Mouse (Mus musculus) forebrain, embryonic 16.5 days (tissue): ENCODE measurements around the gene Prr7. TPM values are rescaled to one million over a fixed set of nuclear protein-coding genes. Genes with fewer than 3 reads are reported as not detected.
A peak's percentile ranks its signal among the peaks of the same experiment; 100 is the strongest.

Experiments
- ATAC-seq: fragments of 200-750 bp; cut with Nextera tagmentation; 2 replicates; pipeline ENCODE4 v1.8.0; 2017; ENCODE audit warnings: mild to moderate bottlenecking, moderate library complexity
- H3K27ac ChIP-seq: fragments of 300-500 bp; sonication (generic); 2 replicates; pipeline ENCODE4 v1.5.1; 2014; ENCODE audit warnings: low read length, control low read depth
- H3K27me3 ChIP-seq: fragments of 300-500 bp; sonication (generic); replicated peaks from 2 replicates; pipeline ENCODE4 v1.6.1; 2014; ENCODE audit warnings: low read length; ENCODE audit not compliant: control insufficient read depth, insufficient read depth
- H3K36me3 ChIP-seq: fragments of 300-500 bp; sonication (generic); 2 replicates; pipeline ENCODE4 v1.6.1; 2014; ENCODE audit not compliant: control insufficient read depth, insufficient read depth
- H3K4me1 ChIP-seq: fragments of 300-500 bp; sonication (generic); replicated peaks from 2 replicates; pipeline ENCODE4 v1.6.1; 2014; ENCODE audit warnings: low read length; ENCODE audit not compliant: control insufficient read depth, insufficient read depth
- H3K4me2 ChIP-seq: fragments of 300-500 bp; sonication (generic); 2 replicates; pipeline ENCODE4 v1.6.1; 2014; ENCODE audit warnings: mild to moderate bottlenecking, low read length, control low read depth
- H3K4me3 ChIP-seq: fragments of 300-500 bp; sonication (generic); replicated peaks from 2 replicates; pipeline ENCODE4 v1.5.1; 2014; ENCODE audit warnings: mild to moderate bottlenecking, low read length, control low read depth
- H3K9ac ChIP-seq: fragments of 300-500 bp; sonication (generic); replicated peaks from 2 replicates; pipeline ENCODE4 v1.6.1; 2014; ENCODE audit warnings: low read depth, low read length, control low read depth
- H3K9me3 ChIP-seq: fragments of 300-500 bp; sonication (generic); 2 replicates; pipeline ENCODE4 v1.6.1; 2016; ENCODE audit warnings: low read length; ENCODE audit not compliant: control insufficient read depth
- WGBS: fragments of 180-500 bp; shearing (Covaris S2); extraction: QIAGEN DNeasy Blood & Tissue Kit; methylation state at CpG from one replicate; pipeline ENCODE4 v1.1.7; 2014; 5-methylcytosine and 5-hydroxymethylcytosine counted together
- polyA plus RNA-seq: library from polyadenylated mRNA; unstranded; fragments of >200 nt; fragmentation: Nextera tagmentation; extraction: Ambion mirVana; gene quantifications from 2 replicates; pipeline ENCODE4 v1.2.1, GENCODE M21; 2015

The Prr7 gene
- polyA plus RNA-seq, 1 experiment from 2014 or later: 4.1 TPM

GRCm38 (mm10) chr13:55473961-55474360, 9.9 kb downstream of the Prr7 start:
- Histone ChIP-seq H3K4me1 (peaks cover 58% of the 10 kb centered on the region), H3K27ac (peak overlapping the region; percentile 33; the same call in 1 of the 2 replicates), H3K27me3 (no peaks in the 10 kb centered on the region), H3K4me2 (peak overlapping the region; percentile 1; the same call in 1 of the 2 replicates), H3K9ac (no peak overlapping the region), H3K9me3 (no peaks in the 10 kb centered on the region), H3K36me3 (peaks cover 34% of the 10 kb centered on the region), H3K4me3 (no peak overlapping the region)
- 51% methylated on average over 11 of the region's 11 CpGs for WGBS
- no peak for ATAC-seq

GRCm38 (mm10) chr13:55474621-55475069, 10.6 kb downstream of the Prr7 start:
- Histone ChIP-seq H3K36me3 (peaks cover 40% of the 10 kb centered on the region), H3K27ac (peak overlapping the region; percentile 55), H3K4me3 (no peak overlapping the region), H3K27me3 (no peaks in the 10 kb centered on the region), H3K4me2 (peak overlapping the region; percentile 24; the same call in 1 of the 2 replicates), H3K4me1 (peaks cover 51% of the 10 kb centered on the region), H3K9me3 (no peaks in the 10 kb centered on the region), H3K9ac (peak overlapping the region; percentile 36; the same call in 1 of the 2 replicates)
- peak; percentile 30 for ATAC-seq
- 5% methylated on average over 5 of the region's 5 CpGs for WGBS

GRCm38 (mm10) chr13:55475750-55476149, 11.7 kb downstream of the Prr7 start:
- 89% methylated on average over 5 of the region's 5 CpGs for WGBS
- ATAC-seq: no peak
- no peaks in the 10 kb centered on the region for H3K27me3 ChIP-seq
- no peaks in the 10 kb centered on the region for H3K9me3 ChIP-seq
- H3K9ac ChIP-seq: no peak overlapping the region
- H3K4me3 ChIP-seq: no peak overlapping the region
- H3K4me2 ChIP-seq: no peak overlapping the region
- H3K4me1 ChIP-seq: peaks cover 40% of the 10 kb centered on the region
- peaks cover 51% of the 10 kb centered on the region for H3K36me3 ChIP-seq
- H3K27ac ChIP-seq: no peak overlapping the region

GRCm38 (mm10) chr13:55476256-55476655, 12.2 kb downstream of the Prr7 start:
- peaks cover 35% of the 10 kb centered on the region for H3K4me1 ChIP-seq
- H3K4me2 ChIP-seq: no peak overlapping the region
- no peaks in the 10 kb centered on the region for H3K9me3 ChIP-seq
- no peak overlapping the region for H3K27ac ChIP-seq
- H3K4me3 ChIP-seq: no peak overlapping the region
- no peak overlapping the region for H3K9ac ChIP-seq
- H3K36me3 ChIP-seq: peaks cover 56% of the 10 kb centered on the region
- no peaks in the 10 kb centered on the region for H3K27me3 ChIP-seq
- WGBS: 96% methylated on average over 8 of the region's 8 CpGs
- no peak for ATAC-seq

GRCm38 (mm10) chr13:55477492-55477891, 13.4 kb downstream of the Prr7 start:
- Histone ChIP-seq H3K4me2 (no peak overlapping the region), H3K27ac (no peak overlapping the region), H3K9me3 (no peaks in the 10 kb centered on the region), H3K4me3 (no peak overlapping the region), H3K9ac (no peak overlapping the region), H3K36me3 (peaks cover 67% of the 10 kb centered on the region), H3K27me3 (no peaks in the 10 kb centered on the region), H3K4me1 (peaks cover 35% of the 10 kb centered on the region)
- no peak for ATAC-seq
- 70% methylated on average over 16 of the region's 16 CpGs for WGBS

GRCm38 (mm10) chr13:55478036-55478435, 14.0 kb downstream of the Prr7 start:
- H3K36me3 ChIP-seq: peaks cover 67% of the 10 kb centered on the region
- 49% methylated on average over 5 of the region's 5 CpGs for WGBS
- ATAC-seq: no peak
- no peak overlapping the region for H3K4me3 ChIP-seq
- H3K9ac ChIP-seq: no peak overlapping the region
- H3K4me2 ChIP-seq: no peak overlapping the region
- no peak overlapping the region for H3K27ac ChIP-seq
- H3K4me1 ChIP-seq: peaks cover 36% of the 10 kb centered on the region
- no peaks in the 10 kb centered on the region for H3K9me3 ChIP-seq
- no peaks in the 10 kb centered on the region for H3K27me3 ChIP-seq

GRCm38 (mm10) chr13:55479008-55479407, 14.9 kb downstream of the Prr7 start:
- 87% methylated on average over 7 of the region's 7 CpGs for WGBS
- Histone ChIP-seq H3K4me1 (peaks cover 36% of the 10 kb centered on the region), H3K9me3 (no peaks in the 10 kb centered on the region), H3K4me2 (no peak overlapping the region), H3K27ac (no peak overlapping the region; the same call in 1 of the 2 replicates), H3K36me3 (peaks cover 60% of the 10 kb centered on the region), H3K9ac (no peak overlapping the region), H3K27me3 (no peaks in the 10 kb centered on the region), H3K4me3 (no peak overlapping the region)
- ATAC-seq: no peak

- no peaks in the 10 kb centered on the region for H3K9me3 ChIP-seq
- H3K36me3 ChIP-seq: peaks cover 60% of the 10 kb centered on the region
- no peak overlapping the region for H3K9ac ChIP-seq
- H3K27me3 ChIP-seq: no peaks in the 10 kb centered on the region
- no peak overlapping the region for H3K4me3 ChIP-seq
- no peak for ATAC-seq
- peaks cover 36% of the 10 kb centered on the region for H3K4me1 ChIP-seq
- H3K27ac ChIP-seq: no peak overlapping the region
- H3K4me2 ChIP-seq: no peak overlapping the region
Observed at GRCm38 (mm10) chr13:55479929-55480328, 15.9 kb downstream of the Prr7 start.

GRCm38 (mm10) chr13:55482542-55482941, 18.5 kb downstream of the Prr7 start:
- Histone ChIP-seq H3K4me3 (peak overlapping the region; percentile 67; the same call in 1 of the 2 replicates), H3K36me3 (peaks cover 36% of the 10 kb centered on the region), H3K9ac (peak overlapping the region; percentile 98; the same call in 1 of the 2 replicates), H3K9me3 (no peaks in the 10 kb centered on the region), H3K27ac (peak overlapping the region; percentile 97), H3K4me2 (peak overlapping the region; percentile 89), H3K27me3 (no peaks in the 10 kb centered on the region), H3K4me1 (peaks cover 43% of the 10 kb centered on the region)
- ATAC-seq: no peak
- 76% methylated on average over 7 of the region's 7 CpGs for WGBS

GRCm38 (mm10) chr13:55483071-55483470, 19.0 kb downstream of the Prr7 start:
- H3K27ac ChIP-seq: peak overlapping the region; percentile 97
- H3K36me3 ChIP-seq: peaks cover 35% of the 10 kb centered on the region
- H3K9me3 ChIP-seq: no peaks in the 10 kb centered on the region
- peak overlapping the region; percentile 89 for H3K4me2 ChIP-seq
- peaks cover 45% of the 10 kb centered on the region for H3K4me1 ChIP-seq
- 66% methylated on average over 9 of the region's 9 CpGs for WGBS
- peak overlapping the region; percentile 67 for H3K4me3 ChIP-seq
- no peak for ATAC-seq
- peak overlapping the region; percentile 98 for H3K9ac ChIP-seq
- no peaks in the 10 kb centered on the region for H3K27me3 ChIP-seq
